Mouse (Mus musculus) olfactory bulb, adult 2 months (tissue): ENCODE data around the gene Me1. TPM values are rescaled to one million over a fixed set of nuclear protein-coding genes. Genes with fewer than 3 reads are reported as not detected.

Experiments
- H3K27ac ChIP-seq: fragments of 200-500 bp; 2 replicates; pipeline ENCODE4 v1.5.1; 2012; ENCODE audit warnings: low read depth, low read length; ENCODE audit not compliant: insufficient read depth
- H3K4me1 ChIP-seq: fragments of 200-500 bp; 2 replicates; pipeline ENCODE4 v1.6.1; 2012; ENCODE audit warnings: low read length; ENCODE audit not compliant: control insufficient read depth, insufficient read depth
- H3K4me3 ChIP-seq: fragments of 200-500 bp; 2 replicates; pipeline ENCODE4 v1.5.1; 2012; ENCODE audit warnings: mild to moderate bottlenecking, low read depth, low read length, moderate library complexity; ENCODE audit not compliant: insufficient read depth
- CTCF ChIP-seq: fragments of 200-500 bp; IDR thresholded peaks from 2 replicates; pipeline ENCODE4 v1.5.1; 2012; ENCODE audit warnings: low read depth, mild to moderate bottlenecking, low read length, moderate library complexity; ENCODE audit not compliant: insufficient read depth
- POLR2A ChIP-seq: fragments of 200-500 bp; IDR thresholded peaks from 2 replicates; pipeline ENCODE4 v1.6.1; 2012; ENCODE audit warnings: mild to moderate bottlenecking, low read depth, low read length, moderate library complexity; ENCODE audit not compliant: insufficient read depth
- WGBS: fragments of 180-500 bp; shearing (Covaris S2); methylation state at CpG from one replicate; pipeline ENCODE4 v1.1.7; 2018; 5-methylcytosine and 5-hydroxymethylcytosine counted together
- polyA plus RNA-seq: library from polyadenylated mRNA; stranded (reverse); fragments of >200 nt; gene quantifications from 2 replicates; pipeline ENCODE4 v1.2.4, GENCODE M21; 2012; ENCODE audit warnings: low replicate concordance; ENCODE audit not compliant: missing spikeins, insufficient read depth, insufficient read length

Gene Me1
- not detected in 2 replicates for polyA plus RNA-seq

DNA sequence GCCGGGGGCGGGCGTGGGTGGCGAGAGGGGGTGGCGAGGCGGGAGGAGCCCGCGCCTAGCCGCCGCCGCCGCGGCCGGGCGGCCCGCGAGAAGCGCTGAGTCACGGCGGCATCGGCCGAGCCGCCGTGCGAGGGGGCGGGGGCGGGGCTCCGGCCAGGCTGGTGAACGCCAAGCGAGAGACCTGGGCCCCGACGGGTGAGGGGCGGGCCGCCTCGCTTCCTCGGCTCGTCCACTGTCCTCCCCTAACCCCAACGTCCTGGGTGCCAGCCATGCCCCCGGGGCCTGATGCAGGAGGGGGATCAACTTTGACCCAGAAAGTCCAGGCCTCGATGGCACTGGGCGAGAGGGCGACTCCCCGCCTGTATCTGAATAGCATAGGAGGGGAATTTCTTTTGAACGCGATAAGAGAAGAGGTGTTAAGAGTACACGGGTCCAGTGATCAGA lies at the start of gene Me1:
Me1 (minus strand) TSS at position 136 of the 444 bp plus-strand sequence.
- peaks cover 6% of the 10 kb centered on the region for H3K4me1 ChIP-seq
- H3K27ac ChIP-seq, result no peak within 1 kb of the TSS; the same call in 1 of the 2 replicates
- H3K4me3 ChIP-seq, result peak within 1 kb of the TSS; percentile 89
- 3% methylated on average over 43 of the region's 46 CpGs for WGBS
- TF ChIP-seq CTCF (no peak), POLR2A (no peak)

DNA sequence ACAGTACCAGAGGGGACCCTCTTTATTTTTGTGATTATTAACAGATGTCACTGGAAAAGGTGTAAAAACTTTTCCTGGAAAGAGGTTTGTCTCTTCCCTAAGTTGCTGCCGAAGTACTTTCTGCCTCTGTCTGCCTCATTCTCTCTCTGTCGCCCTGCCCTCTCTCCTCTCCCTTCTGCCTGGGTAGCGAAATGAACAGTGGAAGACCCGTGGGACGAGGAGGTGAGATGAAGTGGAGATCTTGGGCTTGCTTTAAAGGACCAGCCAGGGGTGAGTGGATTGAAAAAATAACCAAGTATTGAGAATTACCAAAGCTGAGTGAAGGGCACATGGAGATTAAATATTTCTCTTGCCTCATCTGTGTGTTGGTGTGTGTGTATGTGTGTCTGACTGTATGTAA lies 48.3 kb upstream of the Me1 start:
- no peak for TF ChIP-seq CTCF
- no peak for TF ChIP-seq POLR2A
- H3K27ac ChIP-seq, result no peak overlapping the region
- peaks cover 10% of the 10 kb centered on the region; the same call in 1 of the 2 replicates for H3K4me1 ChIP-seq
- H3K4me3 ChIP-seq, result no peak overlapping the region
- WGBS, result 38% methylated on average over 5 of the region's 5 CpGs

DNA sequence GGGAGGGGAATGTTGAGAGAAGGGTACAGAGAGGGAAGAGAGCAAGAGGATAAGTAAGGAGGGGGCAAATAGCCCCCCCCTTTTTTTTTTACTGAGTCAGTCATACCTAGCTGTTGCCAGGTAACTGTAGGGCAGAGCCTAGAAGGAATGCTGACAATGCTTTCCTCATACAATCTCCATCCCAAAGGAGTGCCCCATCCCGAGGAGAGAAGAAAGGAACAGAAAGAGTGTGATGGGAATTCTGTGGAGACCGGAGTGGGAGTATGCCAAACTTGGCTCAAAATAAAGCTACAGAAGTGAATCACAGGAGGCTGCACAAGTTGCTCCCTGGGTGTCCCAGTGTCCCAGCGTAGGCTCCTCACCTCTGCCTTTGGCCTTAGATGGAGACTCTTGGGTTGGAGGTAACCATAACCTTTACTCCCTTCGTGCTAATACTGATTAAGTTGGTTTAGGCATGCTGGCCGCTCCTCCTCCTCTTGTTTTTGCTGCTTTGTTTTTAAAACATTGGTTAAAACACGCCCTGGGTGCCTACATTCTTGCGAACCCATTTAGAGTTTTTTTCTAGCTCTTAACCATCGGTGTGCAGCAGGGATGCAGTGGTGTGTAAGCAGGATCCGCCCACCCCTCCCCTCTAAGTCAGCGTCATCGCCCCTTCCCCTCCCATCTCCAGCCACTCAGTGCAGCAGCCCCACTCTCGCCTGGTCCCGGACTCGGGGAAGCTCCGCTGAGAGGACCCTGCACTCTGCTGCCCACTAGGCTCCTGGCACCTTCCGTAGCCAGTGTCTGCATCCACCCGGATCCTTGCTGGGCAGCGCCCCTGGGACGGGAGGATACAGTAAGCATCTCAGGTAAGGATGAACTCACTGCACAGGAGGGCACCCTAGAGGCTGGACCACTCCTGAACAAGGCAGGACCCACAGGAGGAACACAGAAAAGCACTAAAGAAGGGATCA lies 47.5 kb upstream of the Me1 start, which contains the start of gene Prss35:
Prss35 (plus strand) TSS at position 691 of the 953 bp plus-strand sequence.
- 0 out of 2 replicates have a peak, but pooled peaks have one; percentile 10 for TF ChIP-seq CTCF
- TF ChIP-seq POLR2A, result no peak
- Histone ChIP-seq H3K27ac (no peak within 1 kb of the TSS), H3K4me3 (peak within 1 kb of the TSS; percentile 40), H3K4me1 (peaks cover 10% of the 10 kb centered on the region; the same call in 1 of the 2 replicates)
- 2% methylated on average over 19 of the region's 19 CpGs for WGBS

DNA sequence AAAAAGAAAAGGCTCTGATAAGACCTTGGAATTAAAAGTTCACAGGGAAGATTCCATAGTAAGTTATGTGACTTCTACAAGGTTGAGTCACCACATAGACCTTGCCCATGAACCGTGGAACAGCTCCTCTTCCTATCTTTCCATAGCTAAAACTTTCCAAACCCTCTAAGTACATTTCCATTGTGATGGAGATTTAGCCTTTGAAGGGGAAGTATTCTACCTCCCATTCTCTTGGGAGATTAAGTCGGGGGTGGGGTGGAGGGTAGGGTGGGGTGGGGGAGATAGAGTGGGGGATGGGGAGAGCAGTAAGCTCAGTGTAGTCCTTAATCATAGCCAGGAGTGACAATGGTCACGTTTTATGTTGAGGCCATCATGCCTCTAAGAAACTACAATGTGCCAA lies 44.2 kb upstream of the Me1 start:
- TF ChIP-seq POLR2A (no peak), CTCF (no peak)
- H3K4me1 ChIP-seq, result peaks cover 7% of the 10 kb centered on the region; the same call in 1 of the 2 replicates
- H3K4me3 ChIP-seq, result no peak overlapping the region
- WGBS, result 66% methylated on average over 3 of the region's 3 CpGs
- no peak overlapping the region for H3K27ac ChIP-seq

DNA sequence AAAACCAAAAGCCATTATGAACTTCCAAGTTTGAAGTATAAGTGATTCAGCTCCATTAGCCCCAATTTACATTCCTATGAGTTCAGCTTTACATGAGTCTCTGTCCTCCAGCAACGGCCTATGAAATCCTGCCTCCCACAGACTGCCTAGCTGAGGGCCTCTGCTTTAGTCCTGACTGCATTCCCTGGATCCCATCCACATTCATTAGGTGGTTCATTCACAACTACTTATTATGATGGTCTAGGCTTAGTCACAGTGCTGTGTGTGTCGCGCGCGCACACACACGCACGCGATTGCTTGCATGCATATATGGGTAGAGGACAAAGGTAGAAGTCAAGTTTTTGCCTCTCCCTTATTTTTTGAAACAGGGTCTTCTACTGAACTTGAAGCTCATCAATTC lies 43.0 kb upstream of the Me1 start:
- TF ChIP-seq POLR2A, result no peak
- no peak for TF ChIP-seq CTCF

DNA sequence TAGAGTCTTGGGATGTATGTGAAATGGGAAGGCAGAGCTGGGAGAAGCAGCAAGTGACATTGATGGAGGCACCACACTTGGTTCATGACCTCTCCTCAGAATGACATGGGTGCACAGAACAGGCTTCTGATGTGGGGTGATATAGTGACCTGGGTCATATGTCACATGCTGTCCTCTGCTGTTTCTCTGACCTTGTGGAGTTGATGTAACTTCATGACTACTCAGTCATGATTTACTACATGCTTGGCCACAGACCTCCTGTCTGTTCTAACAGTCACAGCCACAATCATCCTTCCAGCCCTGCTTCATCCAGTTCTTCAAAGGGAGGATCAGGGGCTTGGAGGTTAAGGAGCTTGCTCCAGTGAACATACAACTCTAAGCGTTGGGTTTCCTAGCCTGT lies 42.3 kb upstream of the Me1 start:
- Histone ChIP-seq H3K27ac (no peak overlapping the region), H3K4me1 (peaks cover under 1% of the 10 kb centered on the region; the same call in 1 of the 2 replicates), H3K4me3 (no peak overlapping the region)
- 89% methylated on average over 1 of the region's 1 CpGs for WGBS
- no peak for TF ChIP-seq CTCF
- no peak for TF ChIP-seq POLR2A

More for the DNA sequence above, 43.0 kb upstream of the Me1 start:
- no peak overlapping the region for H3K27ac ChIP-seq
- H3K4me3 ChIP-seq, result no peak overlapping the region
- H3K4me1 ChIP-seq, result peaks cover 7% of the 10 kb centered on the region; the same call in 1 of the 2 replicates
- WGBS, result 56% methylated on average over 8 of the region's 8 CpGs

DNA sequence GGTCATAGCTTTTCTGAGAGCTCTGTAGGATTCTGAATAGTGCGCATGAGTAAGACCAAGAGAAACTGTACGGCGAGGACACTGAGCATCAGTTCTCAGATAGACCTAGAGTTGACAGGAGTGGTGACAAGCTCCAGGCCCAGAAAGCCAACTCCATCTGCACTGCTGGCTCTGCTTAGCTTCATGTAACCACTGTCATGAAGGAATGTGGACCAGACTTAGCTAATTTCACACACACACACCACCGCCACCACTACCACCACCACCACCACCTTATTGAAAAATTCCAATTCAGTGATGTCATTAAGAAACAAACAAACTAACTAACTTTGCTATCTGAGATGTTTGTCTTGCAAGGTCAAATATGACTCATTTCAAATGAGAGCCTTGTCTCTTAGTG lies 41.2 kb upstream of the Me1 start:
- no peak for TF ChIP-seq POLR2A
- TF ChIP-seq CTCF, result no peak
- no peak overlapping the region for H3K27ac ChIP-seq
- WGBS, result over 99% methylated on average over 4 of the region's 4 CpGs
- no peaks in the 10 kb centered on the region for H3K4me1 ChIP-seq
- H3K4me3 ChIP-seq, result no peak overlapping the region

DNA sequence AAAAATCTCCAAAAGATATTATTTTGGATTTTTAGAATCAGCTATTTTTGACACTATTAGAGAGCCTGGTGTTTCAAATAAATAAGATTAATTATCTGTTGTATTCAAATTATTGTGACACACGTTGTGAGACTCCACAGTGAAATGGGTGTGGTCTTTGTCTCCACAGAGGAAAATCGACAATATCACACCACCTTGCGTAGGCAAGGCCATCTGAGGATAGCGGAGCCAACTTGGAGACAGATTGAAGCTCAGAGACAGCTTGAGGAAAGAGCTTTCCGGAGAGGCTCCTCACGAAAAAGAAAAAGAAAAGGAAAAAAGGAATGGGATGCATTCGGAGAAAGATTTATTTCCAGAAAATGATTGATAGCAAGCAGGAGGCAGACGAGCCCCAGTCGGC lies 39.0 kb upstream of the Me1 start:
- Histone ChIP-seq H3K4me3 (no peak overlapping the region), H3K4me1 (no peaks in the 10 kb centered on the region), H3K27ac (no peak overlapping the region)
- no peak for TF ChIP-seq POLR2A
- TF ChIP-seq CTCF, result no peak
- 69% methylated on average over 9 of the region's 9 CpGs for WGBS

DNA sequence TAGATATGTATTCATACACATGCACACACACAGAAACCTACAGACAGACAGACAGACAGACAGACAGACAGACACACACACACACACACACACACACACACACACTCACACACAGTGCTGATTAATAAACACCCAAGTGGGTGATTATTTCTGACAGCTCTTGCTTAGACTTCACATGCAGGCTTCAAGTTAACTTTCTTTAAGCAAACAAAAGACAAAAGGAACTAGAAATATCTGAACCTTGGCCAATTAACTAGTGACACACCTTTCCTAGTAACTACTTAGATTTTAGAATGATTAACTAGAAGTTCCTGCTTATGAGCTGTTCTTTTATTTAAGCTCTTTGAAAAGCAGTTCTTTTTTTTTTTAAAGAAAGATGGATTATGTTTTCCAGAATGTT lies 38.6 kb upstream of the Me1 start:
- Histone ChIP-seq H3K27ac (no peak overlapping the region), H3K4me1 (no peaks in the 10 kb centered on the region), H3K4me3 (no peak overlapping the region)
- TF ChIP-seq CTCF (no peak), POLR2A (no peak)
